Comparison of ENCODE assay signal across 10 mouse cellular contexts in genomic region chr13:5802079-5802478, GRCm38 (mm10). TPM values are rescaled to one million over a fixed set of nuclear protein-coding genes. Genes with fewer than 3 reads are reported as not detected.
DNase-seq lines count a peak whose midpoint lies in the region; ATAC-seq and TF ChIP-seq lines count a peak whose summit lies in the region.
"Had no signal": no experiment of that assay in that cellular context is flagged by ENCODE, and none has a peak within 500 bp of the region (broad histone marks: within the 10 kb centered on the region; RNA-seq: fewer than 3 reads in every experiment).

No protein-coding gene starts in this region.

- no peak overlapping the region for H3K9ac ChIP-seq in heart, adult 2 months (ENCODE audit: low read depth, low read length)
- H3K9ac ChIP-seq in limb, embryonic 15.5 days, result no peak overlapping the region

- H3K4me2 ChIP-seq in limb, embryonic 15.5 days, result no peak overlapping the region

- intact Hi-C loops in heart, adult 2 months (cut with DNase I), result loop anchor here (2.0 to 5.0 kb wide), 5 partner anchors 43 to 1025 kb away; no protein-coding TSS in a partner anchor

- TF ChIP-seq POLR2A in heart, adult 2 months (IDR thresholded peaks at IDR 0.05; ENCODE audit: insufficient read depth, low read depth, low read length), result no peak

- no peaks in the 10 kb centered on the region for H3K79me2 ChIP-seq in heart, adult 2 months (replicated peaks; ENCODE audit: control insufficient read depth, insufficient read depth, low read length)

- H3K36me3 ChIP-seq in heart, adult 2 months (ENCODE audit: control insufficient read depth, insufficient read depth, low read length), result peaks cover 14% of the 10 kb centered on the region
- H3K36me3 ChIP-seq in limb, embryonic 15.5 days, result no peaks in the 10 kb centered on the region

- H3K4me1 ChIP-seq in heart, adult 2 months (ENCODE audit: control insufficient read depth, insufficient read depth, low read length), result peaks cover 15% of the 10 kb centered on the region
- H3K4me1 ChIP-seq in limb, embryonic 15.5 days, result peaks cover 9% of the 10 kb centered on the region; the same call in 1 of the 2 replicates

- no peaks in the 10 kb centered on the region for H3K27me3 ChIP-seq in heart, adult 2 months (ENCODE audit: control insufficient read depth, insufficient read depth, low read length)
- H3K27me3 ChIP-seq in limb, embryonic 15.5 days, result no peaks in the 10 kb centered on the region

- TF ChIP-seq EP300 in heart, adult 2 months (IDR thresholded peaks at IDR 0.05; ENCODE audit: insufficient read depth, low read depth, low read length), result no peak

- WGBS in heart, adult 2 months, result 37% methylated on average over 7 of the region's 7 CpGs
- 17% methylated on average over 7 of the region's 7 CpGs for WGBS in limb, embryonic 15.5 days

- DNase-seq in adrenal gland, postnatal 10 days, result peak; percentile 52
- no peak for DNase-seq in adrenal gland, postnatal 25 days
- peak; percentile 40 for DNase-seq in 3T3-L1 (ENCODE audit: low read depth, low spot score)
- DNase-seq in heart, adult 2 months, result peak; percentile 38 to 64
- DNase-seq in right cerebral cortex, postnatal 25 days, result no peak
- no peak for DNase-seq in thymus, postnatal 10 days (ENCODE audit: low spot score in 2 of 2)
- no peak for DNase-seq in neural tube, embryonic 10.5 days (ENCODE audit: extremely low spot score, low spot score)
- DNase-seq: B cell, adult 2 months; layer of hippocampus, postnatal 36 days had no signal

- peak overlapping the region; percentile 88 for H3K27ac ChIP-seq in heart, adult 2 months
- H3K27ac ChIP-seq in limb, embryonic 15.5 days, result 0 out of 2 replicates have a peak overlapping the region, but pooled peaks have one; percentile 54

- no peak for TF ChIP-seq CTCF in heart, adult 2 months (IDR thresholded peaks at IDR 0.05)

- ATAC-seq in limb, embryonic 15.5 days (ENCODE audit: insufficient number of reproducible peaks, low FRiP score, low TSS enrichment, low read depth), result no peak

- H3K9me3 ChIP-seq in limb, embryonic 15.5 days, result no peaks in the 10 kb centered on the region

- no peak overlapping the region for H3K4me3 ChIP-seq in heart, adult 2 months
- no peak overlapping the region for H3K4me3 ChIP-seq in limb, embryonic 15.5 days

RNA-seq across cellular contexts. Expression of gene Klf6, which starts 59.2 kb away (rescaled TPM):
- total RNA-seq in adrenal gland, postnatal 10 days (2021), result 10 to 100 TPM; 37.9 to 59.0 TPM
- 30.6 and 37.6 TPM in 2 replicates for total RNA-seq in adrenal gland, postnatal 25 days (2021)
- total RNA-seq in heart, adult 2 months (2021), result 10 to 100 TPM; 51.8 to 55.8 TPM
- polyA plus RNA-seq in heart, adult 2 months (2012; rRNA removed), result 13.7 and 23.1 TPM in 2 replicates
- polyA plus RNA-seq in limb, embryonic 15.5 days (2015; fragmentation: Nextera tagmentation; extraction: Ambion mirVana), result 116 and 136 TPM in 2 replicates

Comparison
In these comparisons a context has a peak if more than half of its experiments do, and no peak if none do; other contexts are left out.
1. DNase-seq: peak in adrenal gland, postnatal 10 days (single experiment), 3T3-L1 (single experiment) and heart, adult 2 months (2 of 2); none in adrenal gland, postnatal 25 days (single experiment), right cerebral cortex, postnatal 25 days (single experiment), thymus, postnatal 10 days (0 of 2) and neural tube, embryonic 10.5 days (single experiment).